Mouse (Mus musculus) ES-E14 (cell line): Measurements from ENCODE around the gene Scnn1g.

ENCODE experiments used
- CHD2 ChIP-seq: IDR thresholded peaks from 2 replicates; pipeline ENCODE4 v1.6.1; 2014; ENCODE audit warnings: mild to moderate bottlenecking, low read depth, low read length, inconsistent platforms
- HCFC1 ChIP-seq: IDR thresholded peaks from 2 replicates; pipeline ENCODE4 v1.6.1; 2012; ENCODE audit warnings: low read length, inconsistent platforms, borderline replicate concordance; ENCODE audit not compliant: insufficient read depth

GRCm38 (mm10) chr7:121763328-121763727 is 29.0 kb downstream of the Scnn1g start:
- no peak for TF ChIP-seq HCFC1
- TF ChIP-seq CHD2 = no peak
